Mouse (Mus musculus): ENCODE measurements at regions not wholly inside any gene's neighbourhood (a gene's known extent, or its start where the extent isn't known, plus 50 kb on each side); places are given as distances from the start of the nearest gene placed in this dataset.
A peak's percentile ranks its signal among the peaks of the same experiment; 100 is the strongest.

DNA sequence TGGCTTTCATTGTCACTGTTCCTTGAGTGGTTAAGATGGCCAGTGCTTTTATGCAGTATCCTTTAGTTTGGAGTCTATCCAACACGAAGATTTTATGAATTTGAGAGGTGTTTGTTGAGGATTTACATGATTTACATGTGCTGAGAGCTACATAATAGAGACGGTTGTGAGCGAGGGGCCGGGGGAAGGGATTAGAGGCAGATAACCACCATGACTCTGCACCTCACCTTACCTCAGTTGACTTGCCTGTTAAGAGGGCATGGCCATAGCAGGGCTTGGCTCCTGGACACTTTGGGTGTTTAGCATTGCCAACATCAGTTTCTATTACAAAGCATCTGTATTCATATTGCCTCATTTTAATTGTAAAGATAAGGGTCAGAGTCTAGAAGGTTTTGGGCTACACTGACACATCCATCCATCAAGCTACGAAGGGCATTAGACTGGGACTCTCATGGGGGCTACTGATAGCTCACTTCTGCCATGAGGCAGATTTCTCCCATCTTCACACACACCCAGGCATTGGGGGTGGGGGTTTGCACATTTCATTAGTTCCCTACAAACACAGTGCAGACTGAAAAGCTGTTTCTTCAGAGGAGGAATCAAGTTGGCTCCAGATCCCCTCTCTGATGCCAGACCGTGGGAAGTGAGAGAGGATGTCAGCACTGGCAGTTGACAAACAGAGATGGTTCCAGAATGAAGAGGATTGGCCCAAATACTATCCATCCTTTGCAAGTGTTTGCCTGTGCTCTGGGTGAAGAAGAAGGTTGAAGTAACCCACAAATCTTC is 139.9 kb downstream of the Gm11011 start:
- no peak for DNase-seq

DNA sequence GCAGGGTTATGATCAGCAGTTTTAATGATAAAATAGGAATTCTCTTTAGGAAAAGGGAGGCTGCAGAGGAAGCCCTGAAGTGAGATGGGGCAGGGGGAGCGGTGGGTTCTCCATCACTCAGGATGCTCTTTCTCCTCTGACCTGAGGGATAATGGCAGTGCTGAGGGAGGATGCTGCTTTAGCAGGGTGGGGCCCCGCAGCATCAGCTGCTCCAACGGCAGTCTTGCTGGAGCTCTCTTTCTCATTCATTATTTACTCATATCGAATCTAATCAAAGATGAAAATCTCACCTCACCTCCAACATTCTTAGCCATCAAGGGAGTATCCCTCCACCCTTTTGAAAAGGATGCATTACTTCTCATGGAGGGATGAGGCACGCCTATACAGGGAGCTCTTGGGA is 141.7 kb downstream of the Gm11011 start:
- no peak for DNase-seq

DNA sequence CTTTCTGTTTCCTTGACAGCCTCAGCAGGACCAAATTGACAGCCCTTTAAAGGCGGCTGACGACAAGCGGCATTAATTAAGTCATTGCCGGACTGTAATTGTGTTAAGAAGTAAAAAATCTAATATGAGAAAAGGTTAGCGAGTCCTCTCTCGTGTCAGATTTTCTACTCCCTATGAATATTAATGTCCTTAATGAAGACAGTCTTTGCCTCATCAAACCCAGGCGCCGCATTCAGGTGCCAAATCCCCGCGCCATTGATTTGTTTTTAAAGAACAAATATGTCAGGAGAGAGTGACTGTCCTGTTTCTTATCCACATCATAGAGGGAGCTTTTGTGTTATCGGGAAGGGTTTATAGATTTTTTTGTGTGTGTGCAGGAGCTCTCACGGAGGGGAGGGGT is 142.2 kb downstream of the Gm11011 start:
- no peak for DNase-seq

DNA sequence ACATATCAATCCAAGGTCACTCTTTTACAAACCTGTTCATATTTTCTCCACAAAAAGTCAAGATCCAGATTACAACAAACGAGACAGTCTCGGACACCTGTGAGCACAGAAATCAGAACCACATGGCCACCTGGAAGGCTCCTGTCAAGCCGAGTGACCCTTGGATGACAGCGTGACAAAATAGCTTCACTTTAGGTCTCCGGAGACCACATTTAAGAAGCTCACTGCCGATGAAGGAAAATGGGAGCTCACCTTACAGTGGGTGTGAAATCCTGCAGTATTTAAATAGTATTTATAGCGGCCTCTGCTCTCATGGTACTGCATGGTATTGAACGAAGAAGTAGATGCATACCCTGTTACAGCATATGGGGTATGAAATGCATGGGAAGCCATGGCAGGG is 144.3 kb downstream of the Gm11011 start:
- no peak for DNase-seq

DNA sequence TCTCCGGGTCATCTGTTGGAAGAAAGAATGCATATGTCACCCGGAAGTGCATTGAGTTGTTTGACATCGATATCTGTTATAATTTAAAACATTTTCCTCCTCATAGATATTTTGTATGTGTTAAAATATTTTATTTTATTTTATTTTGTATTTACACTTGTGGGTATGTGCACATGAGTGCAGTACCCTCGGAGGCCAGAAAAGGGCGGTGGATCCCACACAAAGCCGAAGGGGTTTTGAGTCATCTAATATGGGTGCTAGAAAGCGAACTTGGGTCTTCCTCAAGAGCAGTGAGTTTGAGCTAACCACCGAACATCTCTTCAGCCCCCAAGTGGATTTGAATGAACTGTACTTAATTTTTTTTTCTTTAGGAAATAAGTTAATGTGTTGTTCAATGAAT is 156.0 kb downstream of the Gm11011 start:
- DNase-seq, result no peak

DNA sequence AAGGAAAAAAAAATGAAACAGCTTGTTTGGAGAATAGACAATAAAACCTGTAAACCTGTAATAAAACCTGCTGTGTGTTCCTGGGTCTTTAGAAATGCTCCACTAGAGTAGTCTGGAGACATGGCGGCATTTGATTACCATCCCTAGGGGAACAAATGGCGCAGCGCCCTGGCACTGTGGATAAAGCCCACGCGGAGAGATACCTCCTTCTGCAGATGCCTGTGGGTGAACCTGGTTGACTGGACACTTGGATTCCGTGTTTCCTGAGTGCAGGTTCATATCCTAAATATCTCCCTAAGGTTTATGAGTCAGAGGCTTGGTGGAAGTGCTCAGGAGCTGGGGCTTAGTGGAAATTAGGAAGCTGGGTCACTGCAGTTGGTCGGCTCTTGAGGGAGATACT is 158.1 kb downstream of the Gm11011 start:
- no peak for DNase-seq

DNA sequence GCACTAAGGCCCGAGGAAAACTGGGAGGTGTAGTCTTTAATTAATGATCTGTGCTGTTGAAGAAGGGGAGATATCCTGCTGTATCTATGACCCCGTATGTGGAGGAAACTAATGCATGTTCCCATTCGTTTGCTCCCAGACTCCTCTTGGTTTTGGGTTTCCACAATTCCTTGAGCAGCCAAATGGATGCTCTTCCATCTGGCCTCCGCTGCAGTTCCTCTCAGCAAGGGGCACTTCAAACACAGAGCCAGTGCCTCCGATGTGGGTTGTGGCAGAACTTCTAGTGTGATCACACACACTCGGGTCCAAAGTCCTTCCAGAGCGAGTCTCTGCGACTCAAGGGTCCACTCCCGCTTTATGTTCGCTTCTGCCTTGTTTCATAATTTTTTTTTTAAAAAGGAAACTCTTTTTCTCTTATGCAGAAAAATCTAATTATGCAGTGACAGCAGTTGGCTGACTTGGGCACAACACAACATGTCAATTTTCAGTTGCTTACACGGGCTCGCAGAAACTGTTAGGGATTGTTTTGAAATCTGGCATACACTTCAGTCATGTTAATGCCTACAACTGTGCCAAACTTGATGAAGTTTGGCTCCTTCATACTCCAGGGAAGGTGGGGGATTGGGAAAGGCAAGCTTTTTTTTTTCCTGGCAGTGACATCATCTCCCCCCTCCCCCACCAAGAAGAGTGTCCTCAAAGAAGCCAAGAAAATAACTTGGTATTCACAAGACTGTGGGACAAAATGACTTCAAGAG is 163.2 kb downstream of the Gm11011 start:
- DNase-seq, result no peak

DNA sequence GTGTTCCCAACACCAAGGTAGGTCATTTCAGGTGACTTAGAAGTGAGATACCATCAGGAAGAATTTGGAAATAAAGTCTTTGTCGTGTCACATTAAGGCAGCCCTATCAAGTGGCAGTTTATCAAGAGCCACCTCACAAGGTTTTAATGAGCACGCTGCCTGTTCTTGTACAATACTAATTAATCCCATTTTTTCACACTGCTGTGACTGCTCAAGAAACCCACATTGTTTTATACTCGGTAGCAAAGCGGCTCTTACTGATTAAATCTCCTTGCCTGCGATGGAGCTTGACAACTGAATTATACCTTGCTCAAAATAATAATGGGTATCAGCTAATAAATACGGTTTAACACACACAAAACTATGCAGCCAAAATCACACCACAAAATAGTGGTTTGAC is 175.2 kb downstream of the Gm11011 start:
- no peak for DNase-seq

DNA sequence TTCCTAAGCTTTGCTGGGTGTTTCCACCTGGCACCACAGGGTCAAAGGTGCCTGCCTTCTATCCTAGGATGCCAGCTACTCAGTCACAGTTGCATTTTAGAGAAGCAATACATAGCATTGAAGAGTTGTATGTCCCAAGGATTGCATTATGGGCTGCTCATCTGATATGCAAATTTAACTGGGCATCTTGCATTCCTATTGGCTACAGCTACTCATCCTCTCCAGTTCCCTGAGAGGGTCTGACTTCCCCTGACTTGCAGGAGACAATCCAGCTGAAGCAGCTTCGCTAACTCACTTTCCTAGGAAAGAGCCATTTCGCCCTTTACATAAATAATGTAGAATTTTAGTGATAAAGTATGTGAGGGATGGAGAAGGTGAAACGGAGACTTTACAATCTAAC is 177.5 kb downstream of the Gm11011 start:
- DNase-seq, result no peak

DNA sequence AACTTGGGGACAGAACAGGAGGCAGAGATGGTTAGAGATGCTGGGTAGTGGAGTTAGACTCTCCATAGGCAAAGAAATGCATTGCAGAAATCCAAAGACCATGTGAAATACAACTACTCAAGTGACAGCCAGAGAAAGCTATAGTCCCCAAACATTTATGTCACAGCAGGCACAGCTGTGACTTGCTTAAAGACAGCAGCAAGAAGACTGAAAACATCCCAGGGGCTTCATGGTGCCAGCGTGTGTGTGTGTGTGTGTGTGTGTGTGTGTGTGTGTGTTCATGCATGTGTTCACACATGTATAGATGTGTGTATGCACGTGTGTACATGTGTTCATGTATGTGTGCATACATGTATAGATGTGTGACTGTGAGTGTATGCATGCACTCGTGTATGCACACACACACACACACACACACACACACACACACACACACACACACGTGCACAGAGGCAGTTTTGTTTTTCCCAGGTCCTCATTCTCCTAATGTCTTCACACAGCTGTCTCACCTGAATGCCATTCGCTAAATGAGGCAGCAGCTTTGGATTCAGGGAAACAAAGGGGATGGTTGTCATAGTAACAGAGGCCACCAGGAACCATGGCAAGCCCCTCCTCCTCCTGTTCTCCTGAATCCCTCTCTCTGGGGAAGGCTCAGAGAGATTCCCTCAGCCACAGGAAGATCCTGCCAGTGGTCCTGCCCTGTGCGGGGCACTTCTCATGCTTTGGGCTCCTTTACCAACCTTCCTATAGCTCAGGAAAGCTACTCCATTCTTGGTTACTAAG is 182.4 kb downstream of the Gm11011 start:
- peak; percentile 86 for DNase-seq

DNA sequence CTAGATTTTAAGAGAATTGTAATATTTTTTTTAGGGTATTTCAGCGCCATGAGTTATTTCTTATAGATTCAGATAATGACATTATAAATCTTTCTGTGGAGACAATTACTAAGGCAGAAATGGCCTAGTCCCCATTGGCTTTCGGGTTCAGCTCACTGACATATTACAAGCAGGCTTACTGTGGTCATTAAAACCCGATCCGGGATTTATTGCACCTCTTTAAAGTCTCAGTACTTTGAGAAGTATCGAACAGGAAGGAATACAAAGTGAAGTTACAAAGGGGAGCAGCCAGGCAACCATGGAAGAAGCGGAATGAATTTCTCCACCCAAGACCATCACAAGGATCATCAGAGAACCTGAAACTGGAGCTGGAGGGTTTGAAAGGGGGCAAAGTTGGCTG is 189.8 kb downstream of the Gm11011 start:
- DNase-seq, result peak; percentile 26

DNA sequence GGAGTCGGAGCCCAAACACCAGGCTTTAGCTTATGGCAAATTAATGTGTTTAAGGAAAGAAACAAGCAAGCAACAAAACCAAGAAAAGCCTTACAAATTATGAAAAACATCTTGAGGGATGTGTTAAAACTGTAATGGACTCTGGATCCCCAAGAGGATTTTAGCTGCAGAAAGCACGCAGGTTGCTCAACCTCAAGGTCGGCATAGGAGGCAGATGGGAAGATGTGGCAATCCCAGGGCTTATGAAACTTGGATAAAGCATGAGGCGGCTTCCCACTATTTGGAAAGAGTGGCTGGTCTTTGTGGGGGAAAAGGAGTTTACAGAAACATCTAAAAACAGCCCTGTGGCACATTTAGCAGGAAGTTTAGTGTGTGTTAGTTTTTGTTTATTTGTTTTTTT is 190.5 kb downstream of the Gm11011 start:
- DNase-seq, result no peak

DNA sequence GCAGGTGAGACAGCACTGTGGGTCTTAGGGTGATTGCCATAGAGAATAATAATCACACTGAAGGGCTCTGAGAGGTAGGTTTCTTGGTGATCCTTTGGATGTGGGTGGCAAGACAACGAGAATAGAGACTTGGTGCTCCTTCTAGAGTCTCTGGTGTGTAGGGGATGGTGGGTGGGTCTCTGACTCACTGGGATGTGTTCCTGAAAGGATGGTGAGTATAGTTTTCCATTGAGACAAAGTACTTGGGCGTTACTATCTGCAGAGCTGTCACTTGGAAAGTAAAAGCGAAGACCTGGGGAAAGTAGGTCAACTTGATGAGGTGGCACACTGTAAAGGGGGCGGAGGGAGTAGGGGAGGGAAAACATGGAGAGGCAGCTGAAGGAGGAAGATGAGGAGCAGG is 191.3 kb downstream of the Gm11011 start:
- no peak for DNase-seq

DNA sequence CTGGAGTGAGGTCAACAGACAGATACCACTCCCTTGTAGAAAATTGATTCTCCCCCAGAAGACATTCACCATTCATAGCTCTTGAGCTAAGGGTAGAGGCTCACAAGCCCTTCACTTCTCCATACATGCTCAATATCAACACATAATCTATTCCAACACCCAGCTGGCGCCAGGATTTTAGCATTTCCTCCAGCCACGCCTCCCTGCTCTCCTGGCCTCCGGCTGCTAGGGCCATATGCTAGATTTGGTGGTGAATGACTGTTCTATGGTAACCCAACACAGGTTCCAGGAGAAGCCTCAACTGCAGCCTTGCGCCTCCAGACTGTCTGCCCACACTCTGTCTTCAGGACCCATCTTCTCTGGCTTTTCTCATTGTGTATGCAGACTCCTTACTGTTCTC is 197.9 kb downstream of the Gm11011 start:
- DNase-seq, result no peak

DNA sequence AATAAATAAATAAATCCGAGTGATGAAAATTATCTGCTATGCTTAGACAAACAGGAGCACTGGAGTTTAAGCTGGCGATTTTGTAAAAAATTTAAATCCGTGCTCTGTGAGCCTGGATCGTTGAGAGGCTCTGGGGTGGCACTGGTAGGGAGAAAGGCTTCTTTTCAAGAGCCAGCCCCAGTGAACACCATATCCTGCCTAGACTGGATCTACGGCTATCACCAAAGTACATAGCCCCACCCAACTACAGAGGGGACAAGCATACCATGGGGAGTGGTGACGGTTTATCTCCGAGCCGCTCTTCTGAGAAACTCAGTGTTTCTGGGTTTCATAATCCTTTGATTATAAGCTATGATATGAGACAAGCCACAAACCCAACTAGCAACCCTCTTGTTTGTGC is 199.0 kb downstream of the Gm11011 start:
- no peak for DNase-seq

DNA sequence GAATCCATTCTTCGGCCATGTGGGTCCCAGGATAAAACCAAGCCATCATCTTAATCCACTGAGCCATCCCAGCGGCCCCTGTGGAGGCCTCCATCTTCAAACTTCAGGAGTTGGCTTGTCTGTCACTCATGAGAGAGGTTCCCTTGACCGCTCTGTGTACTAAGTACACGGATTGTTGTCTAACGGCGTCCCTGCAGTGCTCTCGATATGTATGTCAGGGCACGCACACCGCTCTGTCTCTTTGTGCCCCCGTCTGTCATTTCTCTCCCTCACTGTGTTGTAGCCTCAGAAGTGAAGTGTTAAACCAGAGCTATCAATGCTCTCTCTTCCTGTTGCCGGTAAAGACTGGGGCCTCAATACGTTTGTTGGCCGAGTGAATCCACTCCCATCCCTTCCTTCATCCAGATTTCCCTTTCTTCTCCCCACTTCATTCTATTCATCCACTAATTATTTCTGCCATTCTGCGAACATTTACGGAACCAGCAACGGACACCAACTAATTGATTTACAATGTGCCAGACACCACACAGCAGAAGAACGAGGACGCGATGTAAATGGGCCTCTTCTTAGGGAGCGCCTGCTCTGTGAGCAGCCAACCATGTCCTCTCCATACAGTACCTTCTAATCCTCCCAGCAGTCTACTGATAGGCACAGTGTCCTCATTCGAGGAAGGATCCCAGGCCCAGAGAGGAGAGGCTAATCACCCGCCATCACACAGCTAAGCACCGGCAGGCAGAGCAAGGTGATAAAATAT is 199.6 kb downstream of the Gm11011 start:
- DNase-seq, result no peak

DNA sequence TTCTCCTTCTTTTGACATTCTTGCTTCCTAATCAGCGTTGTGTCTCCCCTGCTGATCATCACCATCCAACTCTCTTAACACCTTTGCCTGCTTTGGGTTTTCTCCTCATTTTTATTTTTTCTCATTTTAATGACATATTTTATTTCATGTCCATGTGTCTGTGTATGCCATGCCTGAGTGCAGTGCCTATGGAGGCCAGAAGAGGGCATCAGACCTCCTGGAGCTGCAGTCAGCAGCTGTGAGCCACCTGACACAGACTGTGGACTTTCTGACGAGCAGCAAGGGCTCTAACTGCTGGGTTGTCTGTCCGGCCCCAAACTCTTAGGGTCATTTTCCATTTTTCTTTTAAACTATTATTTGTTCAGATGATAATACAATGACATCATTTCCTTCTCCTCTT is 203.8 kb downstream of the Gm11011 start:
- no peak for DNase-seq

DNA sequence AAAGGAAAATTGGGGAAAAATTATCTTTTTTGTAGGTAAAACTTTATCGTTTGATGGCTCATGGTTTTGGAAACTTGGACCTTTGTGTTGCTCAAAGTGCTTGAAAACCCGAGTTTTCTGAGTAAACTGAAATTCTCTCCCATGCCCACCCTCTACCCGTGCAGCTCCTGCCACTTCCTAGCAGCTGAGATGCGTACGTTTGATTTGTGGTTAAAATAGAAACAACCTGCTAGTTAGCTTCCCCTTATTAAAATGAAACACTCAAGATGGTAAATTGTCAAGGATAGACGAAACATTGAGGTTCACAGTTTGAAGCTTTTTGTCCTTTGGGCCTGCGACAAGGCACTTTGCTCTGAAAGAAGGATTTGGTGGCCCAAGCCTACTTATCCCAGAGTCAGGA is 214.5 kb downstream of the Gm11011 start:
- DNase-seq, result no peak

DNA sequence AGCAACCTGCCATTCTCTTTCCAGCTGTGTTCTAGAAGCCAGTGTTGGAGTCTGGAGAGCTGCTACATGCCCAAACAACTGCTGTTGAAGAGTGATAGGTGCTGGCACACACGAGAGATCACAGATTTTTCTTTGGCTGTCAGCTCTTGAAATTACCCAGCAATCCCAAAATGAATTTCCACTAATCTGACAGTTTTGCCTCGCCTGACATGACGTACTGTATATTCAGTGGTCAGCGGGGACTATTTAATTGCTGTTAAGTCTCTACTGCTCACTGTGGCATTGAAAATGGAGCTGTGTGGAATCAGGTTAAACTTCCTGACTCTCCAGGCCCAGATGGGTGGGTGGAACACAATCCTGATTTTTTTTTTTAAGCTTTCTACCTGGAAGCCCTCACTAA is 222.5 kb downstream of the Gm11011 start:
- no peak for DNase-seq

DNA sequence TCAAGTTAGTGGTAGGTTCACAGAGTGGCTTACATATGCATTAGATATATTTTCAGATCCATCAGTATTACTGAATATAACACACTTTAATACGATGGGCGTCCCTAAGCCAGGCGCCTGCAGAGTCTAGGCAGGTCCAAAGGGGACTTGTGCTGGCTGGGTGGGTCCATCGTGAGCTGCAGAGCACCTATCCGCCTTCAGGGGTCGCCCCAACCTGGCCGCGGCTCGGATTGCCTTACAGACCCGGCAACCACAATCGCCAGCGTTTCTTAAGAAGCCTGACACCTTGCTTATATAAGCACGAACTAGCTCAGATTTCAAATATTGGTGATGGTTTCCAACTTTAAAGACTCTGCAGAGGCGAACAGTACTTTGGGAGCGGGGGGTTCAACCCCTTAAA is 227.3 kb downstream of the Gm11011 start:
- DNase-seq, result peak; percentile 76

DNA sequence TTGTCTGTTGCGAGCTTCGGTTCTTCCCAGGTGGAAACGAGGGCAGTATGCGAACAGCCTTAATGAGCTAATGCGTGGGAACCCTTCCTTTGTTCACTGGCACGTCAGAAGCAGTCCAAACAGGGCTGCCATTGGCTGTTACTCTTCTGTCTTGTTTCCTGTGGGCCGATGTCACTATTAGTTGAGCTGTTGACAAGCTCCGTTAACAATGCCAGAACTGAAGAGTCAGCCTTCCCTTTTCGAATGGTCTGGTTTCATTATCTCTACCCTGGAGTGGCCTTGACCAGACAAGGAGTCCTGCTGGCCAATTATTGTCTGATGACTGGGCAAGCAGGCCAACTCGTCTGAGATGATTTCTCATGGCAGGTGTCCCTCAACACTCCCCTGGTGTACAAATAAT is 230.1 kb downstream of the Gm11011 start:
- no peak for DNase-seq

DNA sequence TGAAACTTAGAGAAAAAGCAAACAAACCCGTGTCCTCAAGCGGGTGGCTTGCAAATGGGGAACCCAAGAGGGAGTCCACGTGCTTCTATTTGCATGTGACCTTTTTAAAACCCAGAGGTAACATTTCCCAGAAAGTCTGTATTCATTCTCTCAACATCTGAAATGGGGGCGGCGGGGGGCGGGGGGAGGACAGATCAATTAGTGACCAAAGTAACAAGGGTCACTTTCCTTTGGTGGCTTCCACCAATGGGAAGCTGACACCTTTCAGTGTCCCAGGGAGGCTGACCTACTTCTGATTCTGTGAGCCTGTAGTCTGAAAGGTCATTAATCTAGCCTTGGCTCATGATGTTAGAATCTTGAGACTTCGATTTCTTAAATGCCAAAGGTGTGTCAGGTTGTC is 236.0 kb downstream of the Gm11011 start:
- no peak for DNase-seq

DNA sequence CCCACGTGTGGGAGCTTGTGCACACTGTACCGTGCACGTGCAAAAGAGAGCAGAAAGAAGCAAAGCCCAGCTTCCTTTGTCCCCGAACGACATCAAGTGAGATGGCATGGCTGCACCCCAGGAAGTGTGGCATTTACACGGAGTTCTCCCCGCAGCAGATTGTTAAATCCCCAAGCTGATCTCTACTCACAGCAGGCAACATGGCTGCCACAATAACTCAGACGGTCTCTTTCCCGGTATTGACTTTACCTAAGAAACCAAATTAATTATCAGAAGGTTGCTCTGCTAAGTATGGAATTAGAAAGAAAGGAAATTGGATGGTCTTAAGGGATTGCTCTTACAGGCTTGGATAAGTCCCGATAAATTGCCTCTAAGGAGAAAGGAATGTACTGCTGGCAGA is 241.4 kb downstream of the Gm11011 start:
- DNase-seq, result no peak
